Mouse (Mus musculus) lung, postnatal 0 days (tissue): ENCODE measurements at regions not wholly inside any gene's neighbourhood (a gene's known extent, or its start where the extent isn't known, plus 50 kb on each side); places are given as distances from the start of the nearest gene placed in this dataset.

Source experiments
- CTCF ChIP-seq: IDR thresholded peaks from 2 replicates; pipeline ENCODE4 v1.5.1; 2016; ENCODE audit warnings: antibody characterized with exemption, mild to moderate bottlenecking
- EP300 ChIP-seq: IDR thresholded peaks from 2 replicates; pipeline ENCODE4 v1.6.1; 2016; ENCODE audit warnings: antibody characterized with exemption, mild to moderate bottlenecking, control low read depth

DNA sequence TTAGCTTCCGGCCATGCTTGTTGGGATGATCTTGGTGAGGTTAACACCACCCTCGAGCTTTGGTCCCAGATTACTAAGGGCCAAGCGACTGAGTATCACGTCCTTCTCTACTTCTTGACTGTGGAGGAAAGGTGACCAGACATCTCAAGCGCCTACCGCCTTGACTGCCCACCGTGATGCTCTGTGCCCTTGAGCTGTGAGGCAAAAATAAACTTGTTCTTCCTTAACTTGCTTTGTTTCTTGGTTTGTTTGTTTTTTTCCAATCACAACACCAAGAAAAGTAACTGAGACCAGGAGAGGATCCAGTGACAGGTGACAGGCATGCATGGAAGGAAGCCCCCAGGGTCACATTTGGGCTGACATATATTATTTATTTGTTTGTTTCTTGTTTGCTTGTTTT, 330.0 kb downstream of the Gm45692 start:
- TF ChIP-seq CTCF (no peak), EP300 (no peak)
